Mouse (Mus musculus) cerebellum, adult 9-11 months (tissue): ENCODE results near the gene Duox1.
"Not testable (repeated sequence)": the region's sequence is repeated elsewhere in the genome, so short reads cannot be mapped to it uniquely, and the experiment has no call there.

Experiments
- DNase-seq: peaks from one replicate; pipeline ENCODE4 v3.0.0; 2022

The Duox1 gene

GRCm38 (mm10) chr2:122312722-122313417, 2.6 kb upstream of the Duox1 start:
- DNase-seq, result peak; percentile 32

- no peak for DNase-seq
Observed at GRCm38 (mm10) chr2:122313536-122313935, 1.9 kb upstream of the Duox1 start, which contains the start of gene Duoxa1. Duoxa1 (minus strand) TSS chr2:122313730.

- no peak for DNase-seq
Observed at GRCm38 (mm10) chr2:122317384-122317783, 1.9 kb downstream of the Duox1 start.

DNA sequence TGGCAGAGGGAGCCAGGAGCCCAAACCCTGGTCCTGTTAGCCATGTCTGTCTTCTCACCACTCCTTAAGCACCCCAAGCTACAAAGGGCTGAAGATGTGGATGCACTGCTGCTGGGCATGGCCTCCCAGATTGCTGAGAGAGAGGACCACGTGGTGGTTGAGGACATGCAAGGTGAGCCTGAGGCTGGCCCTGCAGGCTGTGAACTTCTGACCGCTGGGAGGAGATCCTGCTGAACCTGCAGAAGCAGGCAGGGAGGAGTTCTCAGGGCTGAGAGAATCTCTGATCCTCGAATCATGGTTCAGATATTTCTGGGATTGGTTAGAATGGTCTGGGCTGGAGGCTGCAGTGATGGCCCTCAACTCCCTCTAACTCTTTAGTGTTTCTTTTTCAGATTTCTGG, 8.5 kb downstream of the Duox1 start:
- DNase-seq, result no peak

DNA sequence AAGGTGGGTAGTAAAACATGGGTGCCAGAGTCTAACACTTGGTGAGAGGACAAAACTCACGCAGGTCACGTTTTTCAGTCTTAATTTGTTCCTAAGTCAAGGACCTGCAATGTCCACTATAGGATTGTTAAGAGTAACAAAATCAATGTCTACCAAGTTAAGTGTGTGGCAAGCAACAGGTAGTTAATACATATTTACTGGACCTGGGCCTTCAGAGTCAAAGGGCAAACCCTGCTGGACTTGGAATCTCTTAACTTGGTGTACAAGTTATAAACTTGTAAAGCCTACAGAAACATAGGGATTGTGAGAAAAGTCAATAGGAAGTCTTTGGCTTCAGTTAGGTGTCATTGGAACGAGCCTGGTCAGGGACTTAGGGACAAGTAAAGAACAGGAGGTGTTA, 9.1 kb downstream of the Duox1 start:
- no peak for DNase-seq

DNA sequence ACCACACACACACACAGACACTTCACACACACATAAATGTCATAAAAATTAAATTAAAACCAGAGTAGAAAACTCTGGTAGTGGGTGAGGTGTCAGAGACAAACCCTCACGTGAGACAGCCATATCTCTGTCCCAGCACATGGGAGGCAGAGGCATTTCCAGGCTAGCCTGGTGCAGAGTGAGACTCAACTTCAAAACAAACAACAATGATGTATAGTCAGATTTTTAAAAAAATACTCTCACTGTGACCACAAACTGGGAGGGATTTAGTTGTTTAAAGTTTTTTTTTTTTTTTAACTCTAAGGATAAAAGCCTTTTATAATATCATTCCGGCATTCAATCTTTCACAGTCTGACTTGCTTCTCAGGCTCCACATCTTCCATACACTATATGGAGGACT, 9.9 kb downstream of the Duox1 start:
- no peak for DNase-seq

DNA sequence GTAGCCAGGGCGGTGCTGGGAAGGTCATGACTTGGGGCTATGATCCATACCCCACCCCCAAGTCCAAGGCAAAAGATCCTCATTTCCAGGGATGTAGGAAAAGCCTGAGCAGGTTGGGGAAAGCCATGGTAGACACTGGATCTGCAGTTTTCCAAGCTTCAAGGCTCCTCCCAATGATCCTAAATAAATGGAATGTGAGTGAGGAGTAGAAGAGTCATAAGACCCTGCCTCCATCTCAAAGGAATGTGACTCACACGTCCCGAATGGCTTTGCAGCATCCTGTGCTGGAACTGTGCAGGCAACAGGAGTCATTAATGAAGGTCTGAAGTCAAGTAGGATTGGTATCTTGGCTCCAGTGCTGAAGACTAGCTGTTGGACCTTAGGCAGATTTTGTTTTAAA, 12.5 kb downstream of the Duox1 start:
- no peak for DNase-seq

DNA sequence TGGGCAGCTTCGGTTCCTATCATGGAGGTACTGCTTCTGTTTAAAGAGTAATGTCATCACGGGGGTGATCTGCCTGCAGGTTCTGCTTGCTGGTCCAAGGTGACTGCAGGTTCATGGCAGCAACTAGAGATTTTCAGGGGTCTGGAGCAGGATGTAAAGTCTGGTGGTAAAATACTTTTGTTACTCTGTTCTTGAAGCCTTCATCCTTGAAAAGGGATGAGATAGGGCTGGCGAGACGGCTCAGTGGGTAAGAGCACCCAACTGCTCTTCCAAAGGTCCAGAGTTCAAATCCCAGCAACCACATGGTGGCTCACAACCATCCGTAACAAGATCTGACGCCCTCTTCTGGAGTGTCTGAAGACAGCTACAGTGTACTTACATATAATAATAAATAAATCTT, 14.8 kb downstream of the Duox1 start:
- not testable (repeated sequence) for DNase-seq

GRCm38 (mm10) chr2:122332222-122332621, 16.8 kb downstream of the Duox1 start:
- no peak for DNase-seq

GRCm38 (mm10) chr2:122334170-122334569, 18.7 kb downstream of the Duox1 start:
- DNase-seq, result no peak

- DNase-seq, result no peak
Observed at GRCm38 (mm10) chr2:122337291-122337690, 21.8 kb downstream of the Duox1 start.

DNA sequence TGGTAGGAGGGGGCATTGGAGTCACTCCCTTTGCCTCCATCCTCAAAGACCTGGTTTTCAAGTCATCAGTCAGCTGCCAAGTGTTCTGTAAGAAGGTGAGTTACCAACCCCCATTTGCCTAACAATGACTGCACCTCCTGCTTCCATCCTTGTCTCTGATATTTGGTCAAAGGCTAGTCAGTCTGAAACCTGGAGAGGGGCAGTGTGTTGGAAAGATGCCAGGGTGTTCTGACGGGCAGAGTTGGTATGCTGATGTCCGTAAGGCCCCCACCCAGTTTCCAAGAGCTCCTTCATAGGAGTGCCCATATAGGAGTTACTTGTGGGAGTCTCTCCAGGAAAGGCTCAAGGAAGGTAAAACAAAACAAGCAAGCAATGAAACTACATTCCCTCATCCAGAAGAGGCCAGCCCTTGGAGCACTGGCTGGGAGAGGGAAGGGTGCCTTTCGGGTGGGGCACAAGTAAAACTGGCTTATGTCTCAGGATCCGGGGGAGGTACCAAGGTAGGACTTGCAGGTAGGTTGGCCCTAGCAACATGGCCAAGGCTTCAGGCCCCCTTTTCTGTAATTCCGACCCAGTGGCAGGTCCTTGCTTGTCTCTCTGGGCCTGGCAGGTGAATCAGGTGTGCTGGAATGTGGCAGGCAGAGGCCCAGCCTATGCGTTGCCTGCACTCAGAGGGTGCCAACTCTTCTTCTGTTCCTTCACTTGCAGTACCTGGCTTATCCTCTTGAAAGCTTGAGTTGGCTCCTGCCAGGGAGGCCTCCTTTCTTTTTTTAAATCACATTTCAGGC, 29.8 kb downstream of the Duox1 start:
- DNase-seq, result peak; percentile 65

GRCm38 (mm10) chr2:122346164-122346563, 30.7 kb downstream of the Duox1 start:
- DNase-seq, result peak; percentile 54

DNA sequence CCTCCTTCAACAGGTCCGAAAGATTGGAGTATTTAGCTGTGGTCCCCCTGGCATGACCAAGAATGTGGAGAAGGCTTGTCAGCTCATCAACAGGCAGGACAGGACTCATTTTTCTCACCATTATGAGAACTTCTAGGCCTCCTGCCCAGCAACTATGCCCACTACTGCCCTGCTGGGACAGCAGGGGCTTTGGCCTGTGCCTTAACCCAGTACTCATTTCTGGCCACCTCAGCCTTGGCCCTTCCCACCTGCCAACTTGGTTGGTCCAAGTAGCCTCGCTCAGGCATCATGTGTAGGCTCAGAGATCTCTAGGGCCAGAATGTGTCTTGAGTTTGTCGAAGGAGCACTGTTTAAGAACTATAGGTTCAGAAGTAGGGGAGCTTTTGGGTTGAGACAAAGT, 31.8 kb downstream of the Duox1 start:
- peak; percentile 54 for DNase-seq

GRCm38 (mm10) chr2:122348531-122349131, 33.2 kb downstream of the Duox1 start:
- peak; percentile 94 for DNase-seq

GRCm38 (mm10) chr2:122349136-122349785, 33.8 kb downstream of the Duox1 start:
- DNase-seq, result peak; percentile 76

DNA sequence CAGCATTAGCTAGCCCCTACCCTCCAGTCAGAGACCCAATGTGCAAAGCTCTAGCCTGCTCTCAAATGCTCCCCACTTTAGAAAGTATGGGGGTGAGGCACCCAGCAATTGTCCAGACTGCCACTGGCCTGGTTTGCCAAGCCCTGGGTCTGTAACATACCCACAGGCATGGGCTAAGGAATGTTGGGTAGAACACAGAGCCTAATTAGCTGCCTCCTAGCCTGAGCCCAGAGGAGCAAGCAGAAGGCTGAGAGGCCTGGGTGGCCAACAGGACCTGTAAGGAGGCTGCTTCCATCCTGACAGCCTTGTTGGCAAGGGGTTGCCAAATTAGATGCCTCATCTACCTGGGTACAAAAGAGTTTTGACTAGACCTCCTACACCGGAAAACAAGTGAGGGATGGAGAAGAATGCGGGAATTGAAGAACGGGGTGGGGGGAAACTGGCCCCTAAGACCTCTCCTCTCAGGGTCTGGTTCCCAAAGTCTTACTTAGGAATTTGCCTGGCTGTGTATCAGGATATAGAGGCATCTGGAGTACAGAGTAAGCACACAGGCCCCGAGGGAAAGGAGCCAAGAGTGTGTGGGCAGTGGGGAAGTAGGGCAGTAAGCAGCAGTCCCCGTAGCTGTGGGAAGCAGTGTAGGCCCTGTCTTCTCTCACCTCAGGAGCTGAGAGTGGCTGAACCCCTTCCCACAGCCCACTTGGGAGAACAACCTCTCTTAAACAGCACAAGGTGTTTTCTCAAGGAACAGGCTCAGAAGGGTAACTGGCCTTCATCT, 35.9 kb downstream of the Duox1 start:
- peak; percentile 59 for DNase-seq

DNA sequence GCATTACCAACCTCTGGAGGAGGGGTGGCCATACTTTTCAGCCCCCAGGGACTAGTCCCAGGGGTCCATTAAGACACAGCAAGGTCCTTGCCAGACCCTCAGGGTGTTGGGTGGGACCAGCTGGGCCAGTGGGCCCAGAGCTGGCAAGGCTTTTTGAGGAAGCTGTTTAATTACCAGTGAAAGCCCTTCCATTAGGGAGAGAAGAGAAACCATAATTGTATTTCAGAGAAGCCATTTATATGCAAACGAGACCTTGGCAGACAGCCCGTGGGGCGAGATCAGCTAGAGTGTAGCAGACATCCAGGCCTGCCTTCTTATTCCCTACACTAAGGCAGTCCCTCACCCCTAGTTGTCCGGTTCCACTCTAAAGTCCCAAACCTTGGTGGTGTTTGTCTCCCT, 36.5 kb downstream of the Duox1 start:
- peak; percentile 71 for DNase-seq

- DNase-seq, result peak; percentile 85
Observed at GRCm38 (mm10) chr2:122352992-122353391, 37.5 kb downstream of the Duox1 start.

- DNase-seq, result peak; percentile 72
Observed at GRCm38 (mm10) chr2:122353765-122354164, 38.3 kb downstream of the Duox1 start.

DNA sequence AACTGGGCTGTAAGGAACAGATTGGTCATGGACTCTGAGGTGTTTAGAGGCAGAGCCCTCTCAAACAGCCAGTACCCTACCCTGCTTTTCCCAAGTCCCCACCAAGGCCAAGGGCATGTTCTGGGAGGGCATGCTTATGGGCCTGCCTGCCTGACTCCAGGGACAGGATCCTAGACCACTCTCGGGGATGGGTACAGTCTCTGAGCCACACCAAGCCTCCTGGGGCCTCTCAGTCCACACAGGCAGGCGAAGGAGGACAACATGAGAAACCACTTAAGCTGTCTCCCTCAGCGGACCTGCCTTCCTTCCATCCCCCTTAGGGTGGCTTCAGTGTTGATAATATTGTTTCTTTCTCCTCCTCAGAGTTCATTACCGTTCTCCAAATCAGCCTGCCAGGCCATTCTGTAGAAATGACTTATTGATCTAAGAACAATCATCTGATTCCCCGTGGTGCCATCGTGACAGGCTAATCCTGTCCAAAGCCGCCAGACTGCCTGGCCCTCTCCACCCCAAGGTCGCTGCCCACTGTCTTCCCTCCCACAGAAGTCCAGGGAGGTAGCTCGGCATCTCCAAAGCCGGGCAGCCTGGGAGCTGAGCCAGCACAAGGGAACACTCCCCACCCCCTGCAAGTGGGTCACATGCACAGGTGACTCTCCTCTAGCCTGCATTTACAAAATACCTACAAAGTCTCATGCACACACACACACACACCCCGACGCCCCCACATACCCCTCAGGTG, 38.9 kb downstream of the Duox1 start:
- peak; percentile 88 for DNase-seq

- peak; percentile 62 for DNase-seq
Observed at GRCm38 (mm10) chr2:122355389-122355788, 39.9 kb downstream of the Duox1 start.
